Mouse (Mus musculus): Measurements from ENCODE around the gene Asf1b. TPM values are rescaled to one million over a fixed set of nuclear protein-coding genes. Genes with fewer than 3 reads are reported as not detected.

Gene Asf1b
- polyA plus RNA-seq, 1 experiment from 2014 or later: 94.0 TPM

DNA sequence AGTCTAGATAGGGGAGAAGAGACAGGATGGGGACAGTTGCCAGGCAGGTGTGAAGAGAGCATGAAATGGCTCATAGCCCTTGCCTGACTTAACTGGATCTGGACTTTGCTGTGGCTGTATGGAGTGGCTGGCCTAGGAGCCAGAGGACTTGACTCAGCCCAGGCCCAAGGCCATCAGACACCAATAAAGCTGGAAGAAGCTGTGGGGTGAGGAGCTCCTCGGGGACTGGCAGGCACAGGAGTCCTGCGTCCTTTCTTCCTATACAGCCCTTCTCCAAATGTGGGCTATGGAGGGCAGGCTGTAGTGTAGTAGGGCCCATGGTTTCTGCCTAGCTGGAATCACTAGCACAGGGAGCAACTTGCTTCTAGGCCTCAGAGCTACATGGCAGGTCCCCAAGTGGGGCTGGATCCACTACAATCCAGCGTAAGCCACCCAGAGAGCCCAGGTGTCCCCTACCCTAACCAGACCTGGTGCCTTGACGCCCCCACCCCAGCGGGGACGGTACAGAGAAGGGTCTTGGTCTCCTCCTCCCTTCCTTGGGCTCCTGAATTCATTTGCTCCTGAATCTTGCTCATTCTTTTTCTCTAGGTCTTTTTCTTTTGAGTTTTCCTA lies 14.1 kb upstream of the Asf1b start:
- no peak overlapping the region for H3K4me2 ChIP-seq (ENCODE audit: low read depth, low read length, severe bottlenecking)
- no peak overlapping the region for H3K9ac ChIP-seq (ENCODE audit: low read length)
- ATAC-seq (replicated peaks; ENCODE audit: low FRiP score): no peak
- no peaks in the 10 kb centered on the region for H3K27me3 ChIP-seq (ENCODE audit: control insufficient read depth, insufficient read depth, low read length)
- DNase-seq (ENCODE audit: low spot score): no peak
- H3K36me3 ChIP-seq (ENCODE audit: control insufficient read depth, insufficient read depth, low read length): peaks cover 3% of the 10 kb centered on the region; the same call in 1 of the 2 replicates
- 79% methylated on average over 6 of the region's 6 CpGs for WGBS
- no peaks in the 10 kb centered on the region for H3K4me1 ChIP-seq (replicated peaks; ENCODE audit: control insufficient read depth, insufficient read depth, low read length)
- H3K9me3 ChIP-seq (ENCODE audit: control insufficient read depth, low read length): no peaks in the 10 kb centered on the region
- H3K4me3 ChIP-seq (ENCODE audit: low read depth, low read length): no peak overlapping the region
- H3K27ac ChIP-seq (ENCODE audit: low read depth, low read length): no peak overlapping the region

GRCm38 (mm10) chr8:83942446-83942845 lies 12.9 kb upstream of the Asf1b start:
- H3K9ac ChIP-seq (ENCODE audit: low read length): no peak overlapping the region
- DNase-seq (ENCODE audit: low spot score): no peak
- ATAC-seq (replicated peaks; ENCODE audit: low FRiP score): no peak
- no peaks in the 10 kb centered on the region for H3K4me1 ChIP-seq (replicated peaks; ENCODE audit: control insufficient read depth, insufficient read depth, low read length)
- H3K36me3 ChIP-seq (ENCODE audit: control insufficient read depth, insufficient read depth, low read length): peaks cover 3% of the 10 kb centered on the region; the same call in 1 of the 2 replicates
- no peaks in the 10 kb centered on the region for H3K9me3 ChIP-seq (ENCODE audit: control insufficient read depth, low read length)
- no peak overlapping the region for H3K4me3 ChIP-seq (ENCODE audit: low read depth, low read length)
- H3K27ac ChIP-seq (ENCODE audit: low read depth, low read length): no peak overlapping the region
- WGBS: 92% methylated on average over 1 of the region's 1 CpGs
- H3K4me2 ChIP-seq (ENCODE audit: low read depth, low read length, severe bottlenecking): no peak overlapping the region
- no peaks in the 10 kb centered on the region for H3K27me3 ChIP-seq (ENCODE audit: control insufficient read depth, insufficient read depth, low read length)

GRCm38 (mm10) chr8:83945540-83945939 lies 9.8 kb upstream of the Asf1b start:
- Histone ChIP-seq H3K27me3 (ENCODE audit: control insufficient read depth, insufficient read depth, low read length) (no peaks in the 10 kb centered on the region), H3K9me3 (ENCODE audit: control insufficient read depth, low read length) (no peaks in the 10 kb centered on the region), H3K4me1 (replicated peaks; ENCODE audit: control insufficient read depth, insufficient read depth, low read length) (no peaks in the 10 kb centered on the region), H3K4me2 (ENCODE audit: low read depth, low read length, severe bottlenecking) (no peak overlapping the region), H3K4me3 (ENCODE audit: low read depth, low read length) (no peak overlapping the region), H3K9ac (ENCODE audit: low read length) (no peak overlapping the region), H3K36me3 (ENCODE audit: control insufficient read depth, insufficient read depth, low read length) (no peaks in the 10 kb centered on the region), H3K27ac (ENCODE audit: low read depth, low read length) (no peak overlapping the region)
- ATAC-seq (replicated peaks; ENCODE audit: low FRiP score): no peak
- 71% methylated on average over 3 of the region's 3 CpGs for WGBS
- no peak for DNase-seq (ENCODE audit: low spot score)

DNA sequence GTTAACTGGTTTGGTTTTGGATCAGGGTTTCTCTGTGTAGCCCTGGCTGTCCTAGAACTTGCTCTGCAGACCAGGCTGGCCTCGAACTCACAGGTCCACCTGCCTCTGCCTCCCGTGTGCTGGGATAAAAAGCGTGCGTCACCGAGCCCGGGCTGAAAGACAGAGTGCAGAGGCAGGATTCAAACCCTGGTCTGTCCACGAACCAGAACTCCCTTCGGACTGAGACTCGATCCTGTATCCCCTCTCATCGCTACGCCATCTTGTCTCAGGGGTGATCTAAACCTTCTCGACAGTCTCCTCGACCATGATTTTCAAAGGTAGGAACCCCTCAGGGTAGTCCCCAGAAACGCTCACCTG lies 580 bp upstream of the Asf1b start:
- DNase-seq (ENCODE audit: low spot score) (no peak), ATAC-seq (replicated peaks; ENCODE audit: low FRiP score) (no peak)
- Histone ChIP-seq H3K9ac (ENCODE audit: low read length) (peak overlapping the region; percentile 51), H3K4me2 (ENCODE audit: low read depth, low read length, severe bottlenecking) (peak overlapping the region; percentile 52), H3K27ac (ENCODE audit: low read depth, low read length) (no peak overlapping the region), H3K4me1 (replicated peaks; ENCODE audit: control insufficient read depth, insufficient read depth, low read length) (peaks cover 6% of the 10 kb centered on the region; the same call in 1 of the 2 replicates), H3K4me3 (ENCODE audit: low read depth, low read length) (peak overlapping the region; percentile 72), H3K36me3 (ENCODE audit: control insufficient read depth, insufficient read depth, low read length) (no peaks in the 10 kb centered on the region; the same call in 1 of the 2 replicates), H3K27me3 (ENCODE audit: control insufficient read depth, insufficient read depth, low read length) (no peaks in the 10 kb centered on the region), H3K9me3 (ENCODE audit: control insufficient read depth, low read length) (no peaks in the 10 kb centered on the region)
- 1% methylated on average over 14 of the region's 14 CpGs for WGBS

- DNase-seq (ENCODE audit: low spot score) (no peak), ATAC-seq (replicated peaks; ENCODE audit: low FRiP score) (no peak)
- Histone ChIP-seq H3K9me3 (ENCODE audit: control insufficient read depth, low read length) (no peaks in the 10 kb centered on the region), H3K36me3 (ENCODE audit: control insufficient read depth, insufficient read depth, low read length) (no peaks in the 10 kb centered on the region; the same call in 1 of the 2 replicates), H3K27me3 (ENCODE audit: control insufficient read depth, insufficient read depth, low read length) (no peaks in the 10 kb centered on the region), H3K4me1 (replicated peaks; ENCODE audit: control insufficient read depth, insufficient read depth, low read length) (peaks cover 6% of the 10 kb centered on the region; the same call in 1 of the 2 replicates), H3K9ac (ENCODE audit: low read length) (peak overlapping the region; percentile 74), H3K4me2 (ENCODE audit: low read depth, low read length, severe bottlenecking) (peak overlapping the region; percentile 84), H3K27ac (ENCODE audit: low read depth, low read length) (no peak overlapping the region), H3K4me3 (ENCODE audit: low read depth, low read length) (peak overlapping the region; percentile 72)
- WGBS: 3% methylated on average over 15 of the region's 15 CpGs
Measured at GRCm38 (mm10) chr8:83955958-83956218, 581 bp downstream of the Asf1b start.

GRCm38 (mm10) chr8:83956789-83957188 lies 1.5 kb downstream of the Asf1b start:
- peak overlapping the region; percentile 72 for H3K4me3 ChIP-seq (ENCODE audit: low read depth, low read length)
- ATAC-seq (replicated peaks; ENCODE audit: low FRiP score) (no peak), DNase-seq (ENCODE audit: low spot score) (no peak)
- H3K36me3 ChIP-seq (ENCODE audit: control insufficient read depth, insufficient read depth, low read length): no peaks in the 10 kb centered on the region; the same call in 1 of the 2 replicates
- H3K9me3 ChIP-seq (ENCODE audit: control insufficient read depth, low read length): no peaks in the 10 kb centered on the region
- H3K9ac ChIP-seq (ENCODE audit: low read length): peak overlapping the region; percentile 74; the same call in 1 of the 2 replicates
- H3K27me3 ChIP-seq (ENCODE audit: control insufficient read depth, insufficient read depth, low read length): no peaks in the 10 kb centered on the region
- WGBS: 59% methylated on average over 1 of the region's 1 CpGs
- peaks cover 6% of the 10 kb centered on the region; the same call in 1 of the 2 replicates for H3K4me1 ChIP-seq (replicated peaks; ENCODE audit: control insufficient read depth, insufficient read depth, low read length)
- peak overlapping the region; percentile 84 for H3K4me2 ChIP-seq (ENCODE audit: low read depth, low read length, severe bottlenecking)
- no peak overlapping the region for H3K27ac ChIP-seq (ENCODE audit: low read depth, low read length)

GRCm38 (mm10) chr8:83964015-83964765 lies 8.9 kb downstream of the Asf1b start:
- no peak overlapping the region for H3K27ac ChIP-seq (ENCODE audit: low read depth, low read length)
- H3K4me3 ChIP-seq (ENCODE audit: low read depth, low read length): no peak overlapping the region
- DNase-seq (ENCODE audit: low spot score) (no peak), ATAC-seq (replicated peaks; ENCODE audit: low FRiP score) (no peak)
- H3K9me3 ChIP-seq (ENCODE audit: control insufficient read depth, low read length): no peaks in the 10 kb centered on the region
- no peak overlapping the region for H3K9ac ChIP-seq (ENCODE audit: low read length)
- 93% methylated on average over 5 of the region's 5 CpGs for WGBS
- H3K4me2 ChIP-seq (ENCODE audit: low read depth, low read length, severe bottlenecking): no peak overlapping the region
- no peaks in the 10 kb centered on the region for H3K27me3 ChIP-seq (ENCODE audit: control insufficient read depth, insufficient read depth, low read length)
- no peaks in the 10 kb centered on the region for H3K4me1 ChIP-seq (replicated peaks; ENCODE audit: control insufficient read depth, insufficient read depth, low read length)
- peaks cover 4% of the 10 kb centered on the region; the same call in 1 of the 2 replicates for H3K36me3 ChIP-seq (ENCODE audit: control insufficient read depth, insufficient read depth, low read length)

DNA sequence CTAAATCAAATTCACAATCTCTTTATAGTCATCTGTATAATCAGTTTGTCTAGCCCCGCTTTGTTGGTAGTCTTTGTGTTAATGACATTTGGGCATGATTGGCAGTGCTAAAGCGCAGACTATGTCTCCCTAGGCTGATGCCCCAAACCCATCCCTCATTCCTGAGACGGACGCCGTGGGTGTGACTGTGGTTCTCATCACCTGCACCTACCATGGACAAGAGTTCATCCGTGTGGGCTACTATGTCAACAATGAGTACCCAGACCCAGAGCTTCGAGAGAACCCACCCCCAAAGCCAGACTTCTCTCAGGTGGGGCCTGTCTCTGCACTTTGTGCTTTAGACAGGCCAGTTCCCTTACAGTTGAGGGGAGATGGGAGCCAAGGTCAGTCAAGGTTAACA lies 12.4 kb downstream of the Asf1b start:
- no peaks in the 10 kb centered on the region for H3K27me3 ChIP-seq (ENCODE audit: control insufficient read depth, insufficient read depth, low read length)
- H3K4me3 ChIP-seq (ENCODE audit: low read depth, low read length): no peak overlapping the region
- no peak for ATAC-seq (replicated peaks; ENCODE audit: low FRiP score)
- H3K9ac ChIP-seq (ENCODE audit: low read length): no peak overlapping the region
- 93% methylated on average over 7 of the region's 7 CpGs for WGBS
- no peak for DNase-seq (ENCODE audit: low spot score)
- no peak overlapping the region for H3K27ac ChIP-seq (ENCODE audit: low read depth, low read length)
- no peak overlapping the region for H3K4me2 ChIP-seq (ENCODE audit: low read depth, low read length, severe bottlenecking)
- 0 out of 2 replicates have a peak, but pooled peaks cover 2% of the 10 kb centered on the region for H3K4me1 ChIP-seq (replicated peaks; ENCODE audit: control insufficient read depth, insufficient read depth, low read length)
- peaks cover 4% of the 10 kb centered on the region; the same call in 1 of the 2 replicates for H3K36me3 ChIP-seq (ENCODE audit: control insufficient read depth, insufficient read depth, low read length)
- no peaks in the 10 kb centered on the region for H3K9me3 ChIP-seq (ENCODE audit: control insufficient read depth, low read length)
